Mouse (Mus musculus): Measurements from ENCODE around the gene Dnajb14.
"Not testable (repeated sequence)": the region's sequence is repeated elsewhere in the genome, so short reads cannot be mapped to it uniquely, and the experiment has no call there.

The Dnajb14 gene

GRCm38 (mm10) chr3:137867437-137868093 is at the start of gene Dnajb14:
TSS of gene Dnajb14 (plus strand) at chr3:137867675.
- peak; percentile 63 to 74 for DNase-seq

DNA sequence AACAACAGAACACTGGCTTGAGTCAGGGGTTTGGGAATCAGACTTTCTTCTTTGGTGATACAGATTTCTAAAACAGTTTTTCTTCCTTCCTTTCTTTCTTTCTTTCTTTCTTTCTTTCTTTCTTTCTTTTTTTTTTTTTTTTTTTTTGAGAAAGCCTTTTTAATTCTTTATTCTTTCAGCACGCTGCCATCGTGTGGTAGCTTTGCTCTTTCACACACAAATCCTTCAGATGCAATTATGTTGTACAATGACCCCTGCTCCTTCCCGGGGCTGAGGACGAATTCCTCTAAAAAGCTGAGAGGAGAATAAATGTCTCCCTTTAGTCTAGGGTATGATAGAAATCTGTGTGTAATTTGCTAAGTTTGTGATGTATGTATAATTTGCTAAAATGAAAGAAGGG is 48.8 kb upstream of the Dnajb14 start:
- DNase-seq: peak; percentile 10 to 13

DNA sequence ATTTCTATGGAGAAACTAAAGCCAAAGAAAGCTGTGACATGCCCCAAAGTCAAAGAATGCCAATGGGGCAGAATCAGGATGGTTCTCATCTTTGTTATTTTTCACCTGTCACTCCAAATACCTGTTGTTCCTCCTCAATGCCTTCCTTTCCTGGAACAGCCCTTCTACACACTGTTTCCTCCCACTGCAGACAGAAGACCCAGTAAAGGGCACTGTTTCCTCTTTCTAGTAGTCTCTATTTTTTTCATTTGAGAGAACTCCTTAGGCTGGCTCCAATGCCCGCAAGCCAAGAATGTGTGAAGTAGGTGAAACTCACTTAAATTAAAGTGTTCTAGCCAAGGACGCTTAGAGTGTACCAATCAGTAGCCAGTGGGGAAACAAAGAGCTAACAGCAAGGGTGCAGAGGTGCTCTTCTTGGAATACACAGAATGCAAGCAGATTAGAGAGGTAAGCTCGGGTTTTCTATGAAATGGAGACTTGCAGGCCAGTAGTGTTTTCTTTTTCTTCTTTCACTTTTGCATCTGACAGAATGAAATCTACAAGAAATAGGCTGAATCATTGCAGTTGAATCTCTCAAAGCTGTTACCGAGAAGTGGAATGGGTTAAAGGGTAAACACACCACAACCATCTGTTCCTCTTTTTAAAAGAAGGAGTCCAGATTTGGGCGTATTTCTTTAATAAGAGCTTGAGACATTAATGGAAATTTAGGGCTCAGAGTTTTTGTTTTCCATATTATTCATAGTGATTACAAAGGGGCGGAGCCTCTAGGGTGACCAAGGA is 46.6 kb upstream of the Dnajb14 start:
- no peak for DNase-seq

DNA sequence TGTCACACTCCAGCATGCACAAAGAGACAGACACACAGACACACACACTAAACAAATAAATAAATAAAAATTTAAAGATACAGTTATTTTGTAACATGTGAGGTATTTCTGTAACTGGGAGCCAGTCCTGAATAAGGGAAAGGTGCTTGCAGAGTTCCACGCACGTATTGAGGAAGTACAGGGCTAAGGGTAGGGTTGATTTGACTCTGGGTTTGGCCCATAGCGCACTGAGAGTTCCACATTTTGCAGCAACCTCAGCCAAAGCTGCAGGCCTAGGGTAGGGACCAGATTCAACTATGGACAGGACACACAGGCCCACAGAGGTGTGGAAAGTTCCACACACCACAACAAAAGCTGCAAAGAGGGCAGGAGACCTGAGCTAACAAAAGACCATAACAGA is 44.2 kb upstream of the Dnajb14 start:
- DNase-seq: no peak

DNA sequence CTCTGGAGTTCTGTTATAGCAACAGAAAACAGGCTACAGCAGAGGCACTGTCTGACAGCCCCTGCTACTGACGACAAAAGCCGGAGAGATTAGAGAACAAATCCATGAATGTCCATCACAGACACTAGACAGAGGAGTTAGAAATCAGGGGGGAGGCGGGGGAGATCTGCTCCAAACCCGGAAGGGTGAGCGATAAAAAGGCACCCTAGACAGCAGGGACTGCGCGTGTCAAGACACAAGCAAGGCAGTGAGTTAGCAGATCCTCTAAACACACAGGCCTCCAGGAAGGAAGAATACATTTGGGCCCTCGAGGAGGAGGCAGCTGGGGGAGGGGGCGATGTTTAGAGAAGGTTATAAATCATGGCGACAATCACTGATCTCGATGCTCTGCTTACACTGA is 39.8 kb upstream of the Dnajb14 start:
- DNase-seq: no peak

DNA sequence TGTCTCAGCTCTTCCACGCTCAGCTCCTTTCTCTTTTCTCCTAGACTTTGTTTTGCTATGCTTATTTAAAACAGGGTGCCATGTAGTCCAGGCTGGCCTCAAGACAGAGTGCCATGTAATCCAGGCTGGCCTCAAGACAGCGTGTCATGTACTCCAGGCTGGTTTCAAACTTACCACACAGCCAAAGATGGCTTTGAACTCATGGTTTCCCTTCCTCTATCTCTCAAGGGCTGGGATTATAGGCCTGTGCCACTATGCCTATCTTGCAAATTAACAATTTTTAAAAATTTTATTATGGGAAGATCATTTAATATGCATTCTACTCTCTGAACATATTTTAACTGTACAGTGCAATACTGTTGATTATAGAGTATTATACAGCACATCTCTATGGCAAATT is 36.3 kb upstream of the Dnajb14 start:
- DNase-seq: no peak

- no peak for DNase-seq
These were observed 34.3 kb upstream of the Dnajb14 start for GRCm38 (mm10) chr3:137833128-137833527.

- DNase-seq: no peak
These were observed 33.8 kb upstream of the Dnajb14 start for GRCm38 (mm10) chr3:137833698-137834097.

DNA sequence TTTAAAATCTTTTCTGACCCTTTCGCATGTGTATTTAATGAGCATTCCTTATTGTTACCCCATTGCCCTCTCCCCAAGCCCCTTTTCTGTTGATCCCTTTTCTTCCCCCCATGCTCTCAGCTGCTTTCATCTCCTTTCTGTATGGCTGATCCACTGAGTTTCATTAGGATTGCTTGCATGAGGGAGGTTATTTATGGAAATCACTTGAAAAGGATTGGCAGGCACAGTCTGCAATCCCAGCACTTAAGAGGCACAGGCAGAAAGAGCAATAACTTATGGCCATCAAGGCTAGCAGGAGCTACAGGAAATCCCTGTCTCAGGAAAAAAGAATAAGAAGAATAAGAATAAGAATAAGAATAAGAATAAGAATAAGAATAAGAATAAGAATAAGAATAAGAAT is 30.9 kb upstream of the Dnajb14 start:
- DNase-seq: no peak

- DNase-seq: no peak
These were observed 29.3 kb upstream of the Dnajb14 start for GRCm38 (mm10) chr3:137838160-137838559.

DNA sequence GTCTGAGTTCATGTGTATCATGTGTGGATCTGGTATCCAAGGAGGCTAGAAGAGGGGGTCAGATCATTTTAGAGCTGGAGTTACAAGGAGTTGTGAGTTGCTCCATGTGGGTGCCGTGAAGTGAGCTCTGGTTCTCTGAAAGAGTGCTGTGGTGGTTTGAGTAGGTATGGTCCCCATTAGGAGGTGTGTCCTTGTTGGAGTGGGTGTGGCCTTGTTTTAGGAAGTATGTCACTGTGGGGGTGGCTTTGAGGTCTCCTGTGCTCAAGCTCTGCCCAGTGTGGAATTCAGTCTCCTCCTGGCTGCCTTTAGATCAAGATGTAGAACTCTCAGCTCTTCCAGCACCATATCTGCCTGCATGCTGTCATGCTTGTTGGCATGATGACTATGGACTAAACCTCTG is 24.5 kb upstream of the Dnajb14 start:
- DNase-seq: no peak

DNA sequence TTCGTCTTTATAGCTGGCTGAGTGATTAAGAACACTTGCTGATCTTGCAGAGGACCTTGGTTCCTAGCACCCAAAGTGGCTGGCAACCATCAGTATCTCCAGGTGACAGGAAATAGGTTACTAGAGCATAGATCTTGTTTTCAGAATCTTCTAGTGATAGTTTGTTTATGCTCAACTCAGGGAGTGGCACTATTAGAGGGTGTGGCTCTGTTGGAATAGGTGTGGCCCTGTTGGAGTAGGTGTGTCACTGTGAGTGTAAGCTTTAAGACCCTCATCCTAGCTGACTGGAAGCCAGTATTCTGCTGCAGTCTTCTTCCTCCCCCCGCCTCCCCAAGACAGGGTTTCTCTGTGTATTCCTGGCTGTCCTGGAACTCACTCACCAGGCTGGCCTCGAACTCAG is 23.2 kb upstream of the Dnajb14 start:
- DNase-seq: no peak

DNA sequence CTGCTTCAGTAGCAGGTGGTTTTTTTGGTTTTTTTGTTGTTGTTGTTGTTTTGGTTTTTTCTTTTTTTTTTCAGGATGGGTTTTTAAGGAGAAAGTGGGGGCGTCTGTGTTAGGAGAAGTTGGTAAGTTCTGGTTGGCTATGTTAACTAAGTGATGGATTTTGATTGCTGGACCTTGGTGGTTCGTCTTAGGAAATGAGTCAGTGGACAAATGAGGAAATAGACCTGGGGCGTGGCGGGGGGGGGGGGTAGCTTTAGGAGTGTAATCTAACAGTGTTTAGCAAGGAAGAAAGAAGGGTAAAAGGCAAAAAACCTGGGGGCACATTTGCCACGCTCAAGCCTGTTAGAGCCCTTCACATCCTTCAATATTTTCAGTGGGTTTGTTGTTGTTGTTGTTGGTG is 20.9 kb upstream of the Dnajb14 start:
- DNase-seq: no peak

- no peak for DNase-seq
These were observed 19.1 kb upstream of the Dnajb14 start for GRCm38 (mm10) chr3:137848354-137848753.

DNA sequence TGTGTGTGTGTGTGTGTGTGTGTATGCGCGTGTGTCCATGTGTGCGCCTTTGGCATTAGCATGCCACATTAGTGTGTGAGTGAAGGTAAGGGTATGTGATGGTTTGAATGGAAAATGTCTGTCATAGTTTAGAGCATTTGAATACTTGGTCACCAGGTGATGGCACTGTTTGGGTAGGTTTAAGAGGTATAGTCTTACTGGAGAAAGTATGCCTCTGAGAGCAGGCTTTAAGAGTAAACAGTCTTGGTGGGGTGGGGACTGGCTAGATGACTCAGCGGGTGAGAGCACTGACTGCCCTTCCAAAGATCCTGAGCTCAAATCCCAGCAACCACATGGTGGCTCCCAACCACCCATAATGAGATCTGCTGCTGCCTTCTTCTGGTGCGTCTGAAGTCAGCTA is 17.8 kb upstream of the Dnajb14 start:
- DNase-seq: no peak

- DNase-seq: no peak
These were observed 16.3 kb upstream of the Dnajb14 start for GRCm38 (mm10) chr3:137851196-137851595.

GRCm38 (mm10) chr3:137853011-137853410 is 14.5 kb upstream of the Dnajb14 start:
- not testable (repeated sequence) for DNase-seq

DNA sequence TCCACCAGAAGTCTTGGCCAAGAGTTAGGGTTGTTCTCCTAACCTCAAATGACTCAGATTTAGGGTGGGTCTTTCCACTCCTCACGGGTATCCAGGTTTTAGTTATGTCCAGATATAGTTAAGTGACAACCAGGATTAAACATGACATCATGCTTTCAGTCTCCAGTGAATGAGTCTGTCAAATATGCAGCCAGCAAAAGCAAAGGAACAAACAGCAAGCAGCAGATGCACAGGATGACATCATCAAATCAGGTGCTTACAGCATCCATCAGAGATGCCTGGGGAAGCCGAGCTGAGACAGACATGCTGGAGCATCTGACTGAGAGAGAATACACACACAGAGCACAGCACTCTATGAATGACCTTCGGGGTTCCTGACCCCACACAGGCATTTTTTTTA is 12.1 kb upstream of the Dnajb14 start:
- DNase-seq: peak in 1 of 2 experiments; percentile 23

DNA sequence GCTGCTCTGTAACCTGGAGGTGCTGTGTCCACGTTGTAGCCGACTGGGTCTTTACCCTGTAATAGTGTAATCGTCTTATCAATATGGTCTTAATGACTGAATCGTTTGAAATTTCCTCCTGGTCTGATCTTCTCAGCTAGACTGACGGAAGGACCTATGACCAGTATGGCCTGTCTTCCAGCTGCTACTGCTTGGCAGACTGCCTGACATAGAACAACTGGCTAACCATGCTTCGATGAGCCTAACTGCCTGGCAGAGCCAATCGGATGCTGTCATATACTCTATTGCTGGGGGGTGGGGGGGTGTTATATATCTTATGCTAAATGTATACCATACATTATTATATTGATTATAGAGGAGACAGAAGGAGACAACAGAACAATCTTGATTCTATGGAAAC is 11.4 kb upstream of the Dnajb14 start:
- DNase-seq: no peak

GRCm38 (mm10) chr3:137860394-137861170 is 6.9 kb upstream of the Dnajb14 start:
- peak; percentile 52 to 69 for DNase-seq

GRCm38 (mm10) chr3:137861436-137861835 is 6.0 kb upstream of the Dnajb14 start:
- no peak for DNase-seq

DNA sequence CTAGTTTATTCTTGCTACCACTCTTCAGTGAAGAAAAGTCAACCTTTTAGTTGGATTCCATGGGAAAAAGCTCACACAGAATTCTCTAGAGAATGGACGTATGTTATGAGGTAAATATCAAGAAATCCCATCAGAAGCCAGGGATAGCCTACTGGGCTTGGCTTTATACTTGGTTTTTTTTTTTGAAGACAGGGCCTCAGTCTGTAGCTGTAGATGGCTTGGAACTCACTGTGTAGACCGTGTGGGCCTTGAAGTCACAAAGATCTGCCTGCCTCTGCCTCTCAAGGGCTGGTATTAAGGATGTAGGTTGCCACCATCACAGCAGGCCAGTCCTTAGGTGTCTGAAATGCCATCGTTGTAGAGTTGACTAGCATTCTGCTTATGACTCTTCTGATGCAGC is 4.9 kb upstream of the Dnajb14 start:
- no peak for DNase-seq

- DNase-seq: no peak
These were observed 3.9 kb upstream of the Dnajb14 start for GRCm38 (mm10) chr3:137863330-137864123.

All from cerebellum, postnatal 14 days (tissue).